Mouse (Mus musculus): ENCODE measurements around the gene Npc2.

- TF ChIP-seq POLR2A (IDR thresholded peaks at IDR 0.05; ENCODE audit: insufficient read depth, low read length) (no peak), EP300 (IDR thresholded peaks at IDR 0.05; ENCODE audit: insufficient read depth, low read depth, low read length) (no peak)
Measured at GRCm38 (mm10) chr12:84709842-84710439, 63.0 kb downstream of the Npc2 start.
